Mouse (Mus musculus): ENCODE results near the gene Gpd1. TPM values are rescaled to one million over a fixed set of nuclear protein-coding genes. Genes with fewer than 3 reads are reported as not detected.
"Not testable (repeated sequence)": the region's sequence is repeated elsewhere in the genome, so short reads cannot be mapped to it uniquely, and the experiment has no call there.

The Gpd1 gene
- total RNA-seq, 1 experiment from 2014 or later: 1,562 TPM

DNA sequence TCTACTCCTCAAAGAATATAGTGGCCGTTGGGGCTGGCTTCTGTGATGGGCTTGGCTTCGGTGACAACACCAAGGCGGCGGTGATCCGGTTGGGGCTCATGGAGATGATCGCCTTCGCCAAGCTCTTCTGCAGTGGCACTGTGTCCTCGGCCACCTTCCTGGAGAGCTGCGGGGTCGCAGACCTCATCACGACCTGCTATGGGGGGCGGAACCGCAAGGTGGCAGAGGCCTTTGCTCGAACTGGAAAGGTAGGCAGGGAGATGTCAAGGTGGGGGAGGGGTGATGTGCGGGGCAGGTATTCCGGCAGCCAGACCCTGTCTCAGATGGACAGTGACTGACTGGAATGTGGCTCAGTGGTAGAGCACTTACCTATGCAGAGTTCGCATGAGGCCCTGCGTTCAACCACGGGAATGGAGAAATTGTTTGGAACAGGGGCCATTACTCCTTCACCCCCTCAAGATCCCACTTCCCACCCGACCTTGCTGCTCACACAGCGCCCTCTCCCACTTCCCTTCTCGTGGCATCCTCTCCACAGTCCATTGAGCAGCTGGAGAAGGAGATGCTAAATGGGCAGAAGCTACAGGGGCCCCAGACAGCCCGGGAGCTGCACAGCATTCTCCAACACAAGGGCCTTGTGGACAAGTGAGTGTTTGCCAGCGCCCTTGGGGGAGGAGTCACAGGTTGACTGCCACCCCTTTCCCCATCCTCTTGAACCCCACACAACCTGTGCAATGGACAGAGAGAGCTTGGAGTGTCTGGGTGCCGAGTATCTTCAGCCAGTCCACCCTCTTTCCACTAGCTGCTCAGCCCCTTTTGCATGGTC lies 4.8 kb downstream of the Gpd1 start:
- peak; percentile 42 for DNase-seq

DNA sequence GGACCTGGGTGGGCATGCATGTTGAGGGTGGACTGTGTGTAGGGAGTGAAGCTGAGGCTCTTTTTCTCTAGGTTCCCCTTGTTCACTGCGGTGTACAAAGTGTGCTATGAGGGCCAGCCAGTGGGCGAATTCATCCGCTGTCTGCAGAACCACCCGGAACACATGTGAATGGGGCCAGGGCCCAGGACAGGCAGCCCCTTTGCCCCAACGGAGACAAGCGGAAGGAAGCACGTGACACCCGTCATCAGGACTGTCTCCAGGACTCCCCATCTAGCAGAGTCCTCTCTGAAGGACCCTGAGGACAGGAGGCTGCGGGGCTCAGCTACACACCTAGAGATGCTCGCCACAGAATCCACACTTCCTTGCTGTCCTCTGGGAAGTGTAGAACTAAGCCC lies 5.8 kb downstream of the Gpd1 start:
- peak; percentile 24 for DNase-seq

DNA sequence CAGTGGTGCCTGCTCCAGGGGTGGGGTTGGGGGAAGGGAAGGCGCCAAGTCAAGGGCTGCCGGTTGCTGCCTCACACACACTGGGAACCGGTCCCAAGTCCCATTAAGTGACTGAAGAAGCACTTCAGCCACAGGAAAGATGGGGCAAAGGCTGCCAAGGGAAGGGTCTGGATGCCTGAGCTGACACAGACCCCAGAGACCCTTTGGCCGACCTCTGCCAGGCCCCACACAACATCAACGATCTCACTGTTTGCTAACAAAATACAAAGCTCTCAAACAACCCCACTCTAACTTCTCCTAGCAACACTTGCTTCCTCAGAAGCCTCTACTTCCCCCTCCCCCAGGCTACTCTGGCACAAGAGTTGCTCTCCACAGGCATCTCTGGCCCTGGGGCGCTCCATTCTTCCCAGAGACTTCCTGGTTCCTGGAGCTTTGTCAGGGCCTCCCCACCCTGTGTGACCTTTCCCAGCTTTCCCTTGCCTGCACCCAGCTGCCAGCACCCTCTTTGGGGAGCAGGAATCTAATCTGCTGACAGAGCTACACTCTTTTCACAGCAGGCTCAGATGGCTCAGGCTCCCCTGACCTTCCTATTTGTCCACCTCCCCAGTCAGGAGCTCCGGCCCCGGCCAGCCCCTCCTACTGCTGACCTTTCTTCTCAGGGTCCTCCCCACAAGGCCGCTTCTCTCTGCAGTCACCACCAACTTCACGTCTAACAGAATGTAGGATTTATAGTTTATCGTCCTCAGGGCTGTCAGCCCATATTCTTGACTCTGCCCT lies 6.4 kb downstream of the Gpd1 start:
- DNase-seq: peak; percentile 91

DNA sequence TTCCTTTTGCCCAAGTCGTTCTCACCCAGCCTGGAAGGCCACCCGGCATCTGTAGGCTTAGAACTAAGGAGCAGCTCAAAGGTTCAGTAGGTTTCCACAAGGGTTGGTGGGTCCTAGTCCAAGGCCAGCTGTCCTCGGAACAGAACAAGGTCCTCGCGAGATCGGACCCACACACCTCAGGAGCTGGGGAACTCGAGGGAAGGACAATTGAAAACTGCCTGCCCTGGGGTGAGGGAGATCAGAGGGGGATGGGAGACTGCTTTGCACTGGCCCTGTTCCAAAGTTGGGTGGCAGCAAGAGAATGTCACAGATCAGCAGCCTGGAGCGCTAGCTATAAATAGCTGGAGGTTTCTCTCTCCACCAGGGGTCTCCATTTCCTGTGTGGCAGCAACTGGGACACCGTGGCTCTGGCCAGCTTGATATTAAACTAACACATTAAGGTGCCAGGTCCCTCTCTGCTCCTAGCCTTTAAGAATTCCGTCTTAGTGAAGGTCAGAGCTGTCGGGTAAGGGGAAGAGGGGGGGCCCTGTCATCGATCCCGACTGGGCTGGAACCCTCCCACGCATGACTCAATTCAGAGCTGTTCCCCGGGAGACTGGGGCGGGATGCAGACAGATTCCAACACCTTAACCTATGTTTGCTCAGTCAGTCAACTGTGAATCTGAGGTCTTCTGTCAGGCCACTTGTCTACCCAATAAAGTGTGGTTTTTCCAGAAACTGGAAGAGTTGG lies 7.1 kb downstream of the Gpd1 start:
- DNase-seq: peak; percentile 92

DNA sequence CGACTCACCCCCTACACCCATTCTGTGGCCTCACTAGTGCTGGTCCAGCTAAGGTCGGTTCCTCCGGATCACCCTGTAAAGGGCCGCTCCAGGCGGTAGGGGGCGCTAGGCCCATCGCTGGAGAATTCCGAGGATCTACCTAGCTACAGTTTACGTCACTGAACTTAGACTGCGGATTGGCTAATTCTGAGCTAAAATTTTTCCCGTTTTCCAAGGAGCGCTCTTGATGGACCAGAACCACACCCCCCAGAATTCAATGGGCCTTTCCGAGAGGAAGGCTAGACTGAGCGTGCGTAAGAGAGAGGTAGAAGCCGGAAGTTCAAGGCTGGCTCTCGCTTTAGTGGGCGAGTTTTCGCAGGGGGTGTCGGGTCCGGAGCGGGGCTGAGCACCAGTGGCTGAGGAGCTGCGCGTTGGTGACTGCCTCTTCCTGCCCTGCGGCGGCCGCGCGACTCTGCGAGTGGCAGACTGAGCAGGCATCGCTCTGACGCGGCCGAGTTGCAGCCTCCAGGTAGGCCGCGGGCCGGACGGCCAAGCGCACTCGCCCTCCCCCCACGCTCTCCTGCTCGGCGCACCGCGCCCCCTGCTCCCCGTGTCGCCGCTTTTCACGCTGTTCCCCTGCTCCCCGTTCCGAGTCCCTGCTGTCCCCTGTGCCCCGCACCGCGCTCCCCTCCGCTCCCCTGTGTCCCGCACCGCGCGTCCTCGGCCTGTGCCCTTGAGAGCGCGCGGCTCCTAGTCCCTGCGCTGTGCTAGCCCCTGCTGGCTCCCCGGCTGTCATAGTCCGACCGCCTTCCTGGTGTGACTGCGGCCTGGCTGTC lies 8.2 kb downstream of the Gpd1 start, which contains the start of gene Cox14:
TSS of gene Cox14 (plus strand) at position 278 of the 815 bp plus-strand sequence.
- DNase-seq: peak; percentile 96

DNA sequence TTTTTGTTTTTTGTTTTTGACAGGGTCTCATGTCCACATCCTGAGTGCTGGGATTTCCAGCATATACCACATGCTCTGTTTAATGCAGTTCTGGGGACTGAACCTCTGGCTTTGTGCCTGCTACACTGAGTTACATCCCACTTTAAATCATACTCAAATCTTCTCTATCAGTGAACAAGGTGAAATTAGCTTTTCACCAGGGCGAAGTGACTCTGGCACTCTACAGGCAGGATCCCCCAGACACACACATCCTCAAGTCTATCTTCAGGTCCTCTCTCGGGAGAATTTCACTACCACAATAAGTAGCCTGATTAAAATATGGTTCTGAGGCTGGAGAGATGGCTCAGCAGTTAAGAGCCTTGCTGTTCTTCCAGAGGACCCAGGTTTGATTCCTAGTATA lies 9.2 kb downstream of the Gpd1 start:
- DNase-seq: no peak

DNA sequence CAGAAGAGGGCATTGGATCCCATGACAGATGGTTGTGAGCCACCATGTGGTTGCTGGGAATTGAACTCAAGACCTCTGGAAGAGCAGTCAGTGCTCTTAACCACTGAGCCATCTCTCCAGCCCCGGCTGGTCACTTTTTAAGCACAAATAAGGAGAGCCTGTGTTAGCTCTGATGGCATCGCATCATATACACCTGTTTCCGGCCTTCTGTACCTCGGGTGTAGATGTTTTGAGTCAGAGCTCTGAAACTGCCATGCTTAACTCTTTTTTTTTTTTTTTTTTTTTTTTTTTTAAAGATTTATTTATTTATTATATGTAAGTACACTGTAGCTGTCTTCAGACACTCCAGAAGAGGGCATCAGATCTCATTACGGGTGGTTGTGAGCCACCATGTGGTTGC lies 9.7 kb downstream of the Gpd1 start:
- DNase-seq: not testable (repeated sequence)

DNA sequence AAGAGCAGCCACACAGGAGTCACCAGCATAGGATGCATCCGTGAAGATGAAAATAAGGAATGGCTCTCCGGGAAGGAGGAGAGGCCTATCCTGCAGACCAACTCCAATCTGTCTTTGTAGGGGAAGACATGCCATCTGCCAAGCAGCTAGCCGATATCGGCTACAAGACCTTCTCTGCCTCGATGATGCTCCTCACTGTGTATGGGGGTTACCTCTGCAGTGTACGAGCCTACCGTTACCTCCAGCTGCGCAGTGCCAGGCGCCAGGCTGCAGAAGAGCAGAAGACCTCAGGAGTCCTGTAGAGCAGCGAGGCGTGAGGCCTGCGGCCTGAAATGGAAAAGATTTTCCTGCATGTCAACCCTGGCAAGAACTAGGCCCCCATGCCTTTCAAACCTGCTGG lies 10.2 kb downstream of the Gpd1 start:
- no peak for DNase-seq

DNA sequence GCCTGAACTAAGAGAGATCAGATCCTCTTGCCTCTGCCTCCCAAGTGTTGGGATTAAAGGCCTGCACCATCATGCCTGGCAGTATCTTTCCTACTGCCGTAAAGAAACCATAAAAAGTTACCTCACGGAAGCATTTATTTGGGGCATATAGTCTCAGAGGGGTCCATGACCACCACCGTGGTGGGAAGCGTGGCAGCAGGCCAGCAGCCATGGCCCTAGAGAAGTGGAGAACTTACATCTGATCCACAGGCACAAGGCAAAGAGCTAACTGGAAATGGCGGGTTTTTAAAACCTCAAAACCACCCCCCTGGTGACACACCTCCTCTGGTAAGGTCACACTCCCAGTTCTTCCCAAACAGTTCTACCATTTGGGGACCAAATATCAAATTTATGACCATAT lies 10.9 kb downstream of the Gpd1 start:
- DNase-seq: no peak

DNA sequence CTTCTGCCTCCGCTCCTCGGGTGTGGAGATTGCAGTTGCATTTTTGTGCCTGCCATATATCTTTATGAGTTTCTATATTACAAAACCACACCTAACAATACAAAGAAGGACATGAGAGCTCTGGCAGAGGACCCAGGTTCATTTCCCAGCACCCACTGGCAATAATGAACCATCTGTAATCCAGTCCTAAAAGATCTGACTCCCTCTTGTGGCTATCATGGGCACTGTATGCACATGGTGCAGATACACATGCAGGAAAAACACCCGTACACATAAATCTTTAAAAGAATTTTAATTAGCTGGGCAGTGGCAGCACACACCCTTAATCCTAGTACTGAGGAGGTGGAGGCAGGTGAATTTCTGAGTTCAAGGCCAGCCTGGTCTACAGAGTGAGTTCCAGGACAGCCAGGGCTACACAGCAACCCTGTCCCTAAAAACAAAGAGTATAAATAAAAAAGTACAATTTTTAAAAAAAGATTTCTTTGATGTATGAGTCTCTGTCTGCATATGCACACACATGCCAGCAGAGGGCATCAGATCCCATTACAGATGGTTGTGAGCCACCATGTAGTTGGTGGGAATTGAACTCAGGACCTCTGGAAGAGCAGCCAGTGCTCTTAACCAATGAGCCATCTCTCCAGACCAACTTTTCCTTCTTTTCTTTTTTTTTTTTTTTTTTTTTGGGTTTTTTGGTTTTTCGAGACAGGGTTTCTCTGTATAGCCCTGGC lies 11.9 kb downstream of the Gpd1 start:
- DNase-seq: no peak

DNA sequence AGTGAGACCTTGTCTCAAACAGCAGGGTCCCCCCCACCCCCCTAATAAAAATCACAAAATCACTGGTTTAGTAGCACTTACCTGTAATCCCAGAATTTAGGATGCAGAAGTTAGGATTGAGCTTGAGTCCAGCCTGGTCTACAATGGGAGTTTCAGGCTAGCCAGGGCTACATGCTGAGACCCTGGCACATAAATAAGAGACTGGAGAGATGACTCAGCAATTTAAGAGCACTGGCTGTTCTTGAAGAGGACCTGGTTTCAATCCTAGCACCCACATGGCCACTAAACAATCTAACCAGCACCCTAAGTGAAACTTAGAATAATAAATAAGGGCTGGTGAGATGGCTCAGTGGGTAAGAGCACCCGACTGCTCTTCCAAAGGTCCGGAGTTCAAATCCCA lies 13.9 kb downstream of the Gpd1 start:
- no peak for DNase-seq

DNA sequence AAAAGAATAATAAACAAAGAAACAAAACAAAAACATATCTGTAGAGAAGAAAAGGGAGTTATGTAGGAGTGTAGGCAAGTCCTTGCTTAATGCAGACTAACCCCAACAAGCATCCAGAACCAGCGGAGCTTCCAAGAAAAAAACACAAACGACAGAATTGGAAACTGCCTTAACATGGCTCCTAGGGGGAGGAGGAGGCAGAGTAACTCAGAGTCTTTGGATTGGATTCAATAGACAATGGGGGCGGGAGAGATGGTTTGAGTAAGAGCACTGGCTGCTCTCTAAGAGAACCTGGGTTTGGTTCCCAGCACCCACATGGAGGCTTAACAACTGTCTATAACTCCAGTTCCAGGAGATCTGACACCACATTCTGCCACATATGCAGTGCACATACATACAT lies 14.4 kb downstream of the Gpd1 start:
- DNase-seq: no peak

DNA sequence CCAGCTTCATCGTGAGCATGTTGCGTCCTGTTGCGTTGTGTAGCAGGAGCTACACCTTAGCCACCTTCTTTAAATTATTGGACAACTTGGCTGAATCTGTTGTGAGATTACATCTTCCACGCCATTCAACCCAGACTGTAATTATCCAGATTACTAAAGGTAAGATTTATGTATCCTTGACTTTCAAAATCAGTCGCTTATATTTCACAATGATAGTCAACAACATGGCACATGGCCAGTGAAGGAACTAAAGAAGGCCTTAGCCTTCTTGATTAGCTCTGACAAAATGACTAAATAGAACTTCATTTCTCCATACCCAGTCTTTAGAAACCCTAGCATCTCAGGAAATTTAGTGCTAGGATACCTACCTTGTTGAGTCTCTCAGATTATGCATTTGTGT lies 15.9 kb downstream of the Gpd1 start:
- peak; percentile 55 for DNase-seq

DNA sequence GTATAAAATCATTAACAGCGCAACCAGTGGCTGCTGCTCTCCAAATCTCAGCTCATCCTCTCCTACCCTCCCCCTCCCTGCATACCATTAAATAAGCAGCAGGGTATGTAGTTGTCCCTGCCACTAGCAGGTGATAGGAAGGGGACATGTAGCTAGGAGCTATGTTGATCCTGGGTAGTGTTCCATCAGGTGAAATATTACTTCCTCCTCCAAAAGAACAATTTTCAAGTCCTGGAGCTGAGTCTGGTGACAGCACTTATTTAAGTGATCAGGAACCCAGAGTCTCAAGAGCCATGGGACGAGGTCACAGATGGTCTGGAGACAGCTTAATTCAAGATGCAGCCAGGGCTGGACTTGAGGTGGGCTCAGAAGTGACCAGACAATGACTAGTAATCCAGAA lies 18.3 kb downstream of the Gpd1 start:
- DNase-seq: peak; percentile 99

DNA sequence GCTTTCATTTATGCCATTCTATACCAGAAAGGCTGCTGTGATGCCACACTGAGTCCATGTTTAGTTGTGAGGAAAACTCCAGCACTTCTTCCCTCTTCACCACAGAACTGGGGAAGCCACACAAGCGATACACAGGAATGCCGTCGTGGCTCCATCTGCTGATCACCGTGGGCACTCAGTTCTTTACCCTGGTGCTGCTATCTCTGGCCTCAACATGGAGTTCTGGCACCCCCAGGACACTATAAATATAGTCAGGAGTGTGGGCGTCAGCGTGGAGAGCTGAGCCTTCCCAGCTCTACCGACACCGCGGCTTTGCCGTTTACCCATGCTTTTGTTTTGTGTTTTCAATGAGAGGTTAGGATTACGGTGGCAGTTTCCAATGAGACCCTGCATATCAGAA lies 19.4 kb downstream of the Gpd1 start:
- DNase-seq: no peak

DNA sequence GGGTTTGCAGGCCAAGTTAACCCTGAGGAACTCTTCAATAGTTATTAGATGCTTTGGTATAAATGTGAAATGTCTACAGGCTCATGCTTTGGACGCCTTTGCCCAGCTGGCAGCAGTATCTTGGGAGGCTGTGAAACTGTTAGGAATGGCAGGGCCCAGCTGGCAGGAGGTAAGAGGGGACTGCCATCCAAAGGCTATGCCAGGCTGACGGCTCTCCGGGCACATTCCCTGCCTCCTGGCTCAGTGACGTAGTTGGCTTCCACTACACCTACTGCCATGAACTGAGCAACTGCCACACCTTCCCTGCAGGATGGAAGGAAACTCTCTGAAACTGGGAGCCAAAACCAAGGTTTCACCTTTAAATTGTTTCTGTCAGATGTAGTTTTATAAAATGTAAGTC lies 22.9 kb downstream of the Gpd1 start:
- peak; percentile 17 for DNase-seq

DNA sequence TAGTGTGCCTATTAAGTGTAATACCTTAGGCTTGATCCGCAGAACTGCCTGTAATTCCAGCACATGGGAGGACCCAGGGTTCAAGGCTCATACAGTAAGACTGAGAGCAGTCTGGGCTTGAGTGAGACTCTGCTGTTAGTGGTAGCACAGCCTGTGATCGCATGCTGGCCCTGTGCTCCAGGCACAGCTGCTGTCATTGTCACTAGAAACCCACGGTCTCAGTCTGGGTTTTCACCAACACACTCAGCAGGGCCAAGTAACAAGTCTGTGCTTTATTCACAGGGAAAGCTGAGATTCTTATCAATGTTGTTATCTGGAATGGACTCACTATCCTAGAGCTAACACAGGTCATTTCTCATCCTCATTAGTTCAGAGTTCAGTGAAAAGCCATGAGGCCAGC lies 36.9 kb downstream of the Gpd1 start:
- DNase-seq: no peak

DNA sequence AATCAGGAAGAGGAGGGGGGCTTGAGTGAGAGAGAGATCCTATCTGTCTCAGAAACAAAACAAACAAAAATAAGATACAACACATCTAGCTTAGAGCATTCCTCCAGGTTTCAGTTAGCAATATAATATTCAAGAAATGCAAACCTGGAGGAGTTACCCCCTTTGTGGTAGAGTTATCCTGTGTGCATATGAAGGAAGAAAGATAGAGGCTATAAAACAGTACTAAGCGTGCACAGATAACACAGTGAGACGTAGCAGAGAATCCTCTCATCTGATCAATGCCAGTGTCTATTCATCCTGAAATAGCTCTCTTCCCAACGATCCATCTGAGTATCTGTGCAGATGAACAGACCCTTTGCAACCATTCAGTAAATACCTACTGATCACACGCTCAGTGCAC lies 50.2 kb downstream of the Gpd1 start:
- DNase-seq: no peak

DNA sequence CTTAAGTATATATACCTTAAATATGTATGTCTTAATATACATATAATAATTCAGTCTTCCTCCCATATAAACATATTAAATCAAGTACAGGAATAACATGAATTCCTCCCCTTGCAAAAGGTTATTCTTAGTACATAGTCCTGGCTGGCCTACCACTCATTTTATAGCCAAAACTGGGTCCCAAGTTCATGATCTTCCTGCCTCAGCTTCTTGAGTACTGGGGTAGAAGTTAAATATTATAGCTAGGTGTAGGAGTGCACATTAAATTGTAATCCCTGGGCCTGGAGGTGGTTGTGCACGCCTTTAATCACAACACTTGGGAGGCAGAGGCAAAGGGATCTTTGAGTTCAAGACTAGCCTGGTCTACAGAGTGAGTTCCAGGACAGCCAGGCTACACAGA lies 51.4 kb downstream of the Gpd1 start:
- DNase-seq: no peak

DNA sequence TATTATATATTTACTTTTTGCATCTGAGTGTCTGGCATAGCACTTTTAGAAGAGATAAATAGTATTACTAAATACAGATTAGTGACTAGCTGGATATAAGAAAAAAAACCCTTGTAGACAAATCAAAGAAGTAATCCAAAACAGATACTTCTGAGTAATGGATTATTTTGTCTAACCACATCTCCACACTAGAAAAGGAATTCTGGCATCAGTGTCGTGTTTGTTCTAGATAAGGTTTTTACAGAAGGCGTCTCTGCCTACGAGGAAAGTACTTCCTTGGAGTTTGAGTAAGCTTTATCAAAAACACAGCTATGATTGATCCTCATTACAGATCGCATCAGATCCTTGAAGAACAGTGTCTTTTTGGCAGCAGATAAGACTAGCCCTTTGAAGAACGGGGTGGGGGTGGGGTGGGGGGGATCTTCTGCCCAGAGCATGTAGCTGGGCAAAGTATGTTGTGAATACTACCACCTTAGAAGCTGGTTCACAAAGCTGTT lies 53.7 kb downstream of the Gpd1 start:
- DNase-seq: no peak

DNA sequence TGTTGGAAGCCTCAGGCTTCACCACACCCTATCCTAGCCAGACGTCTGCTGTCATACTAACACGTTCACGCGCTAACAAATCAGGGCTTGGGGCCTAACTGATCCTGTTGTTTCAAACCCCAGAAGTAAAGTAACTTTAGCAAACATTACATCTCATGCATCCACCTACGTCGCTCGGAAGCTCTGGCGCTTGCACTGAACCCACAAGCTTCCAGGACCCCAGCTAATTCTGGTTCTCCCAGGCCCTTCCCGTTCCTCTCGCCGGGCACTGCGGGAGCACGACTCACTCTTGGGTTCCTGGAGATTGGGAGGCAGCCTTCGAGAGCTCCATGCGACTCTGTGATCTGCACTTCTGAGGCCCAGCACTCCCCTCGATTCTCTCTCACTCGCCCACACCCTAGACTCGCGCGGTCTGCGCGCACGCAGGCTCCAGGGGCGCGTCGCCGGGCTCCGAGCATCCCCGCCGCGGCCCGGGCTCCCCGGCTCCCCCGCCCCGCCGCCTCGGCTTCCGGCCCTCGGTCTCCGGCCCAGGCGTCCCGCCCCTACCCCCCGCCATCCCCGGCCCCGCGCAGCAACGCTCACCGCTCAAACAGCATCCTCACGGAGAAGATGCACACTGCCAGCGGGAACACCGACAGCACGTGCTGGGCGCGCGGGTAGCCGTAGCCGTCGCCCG lies 54.4 kb downstream of the Gpd1 start:
- no peak for DNase-seq

All from adrenal gland, postnatal 14 days (tissue).